Mouse (Mus musculus) liver, embryonic 14.5 days (tissue): ENCODE measurements around the gene Zg16. TPM values are rescaled to one million over a fixed set of nuclear protein-coding genes. Genes with fewer than 3 reads are reported as not detected.

ENCODE experiments used
- ATAC-seq: fragments of 200-750 bp; cut with Nextera tagmentation; 2 replicates; pipeline ENCODE4 v1.8.0; 2017; ENCODE audit warnings: moderate number of reproducible peaks, mild to moderate bottlenecking, moderate library complexity; ENCODE audit not compliant: insufficient read depth
- DNase-seq, 3 experiments: peaks; one replicate each; pipeline ENCODE4 v3.0.0-alpha.2; 2012 to 2013; ENCODE audit warnings: low read depth in 3 of 3, low spot score in 3 of 3
- H3K27ac ChIP-seq: fragments of 300-500 bp; sonication (generic); 2 replicates; pipeline ENCODE4 v1.5.1; 2014; ENCODE audit warnings: moderate library complexity, mild to moderate bottlenecking, control low read depth, inconsistent platforms
- H3K27me3 ChIP-seq: fragments of 300-500 bp; sonication (generic); 2 replicates; pipeline ENCODE4 v1.6.1; 2014; ENCODE audit warnings: mild to moderate bottlenecking, low read length, moderate library complexity; ENCODE audit not compliant: control insufficient read depth, insufficient read depth
- H3K36me3 ChIP-seq: fragments of 300-500 bp; sonication (generic); replicated peaks from 2 replicates; pipeline ENCODE4 v1.6.1; 2014; ENCODE audit warnings: low read depth; ENCODE audit not compliant: control insufficient read depth, insufficient read depth
- H3K4me1 ChIP-seq, 2 experiments: fragments of 200-500 bp in 1 of 2; fragments of 300-500 bp in 1 of 2; sonication (generic) in 1 of 2; replicated peaks; 2 replicates each; pipeline ENCODE4 v1.6.1; 2012 to 2014; ENCODE audit warnings: antibody characterized with exemption in 1 of 2, inconsistent platforms in 1 of 2, low read length in 1 of 2; ENCODE audit not compliant: control insufficient read depth in 2 of 2, insufficient read depth in 2 of 2
- H3K4me2 ChIP-seq: fragments of 300-500 bp; sonication (generic); 2 replicates; pipeline ENCODE4 v1.6.1; 2014; ENCODE audit warnings: low read depth, mild to moderate bottlenecking, control low read depth, moderate library complexity
- H3K4me3 ChIP-seq, 2 experiments: fragments of 200-500 bp in 1 of 2; fragments of 300-500 bp in 1 of 2; sonication (generic) in 1 of 2; 2 replicates each; pipeline ENCODE4 v1.5.1; 2012 to 2014; ENCODE audit warnings: low read depth in 2 of 2, low read length in 2 of 2, mild to moderate bottlenecking in 2 of 2, control low read depth in 1 of 2, inconsistent platforms in 1 of 2, moderate library complexity in 1 of 2; ENCODE audit not compliant: insufficient read depth in 1 of 2
- H3K9ac ChIP-seq: fragments of 300-500 bp; sonication (generic); replicated peaks from 2 replicates; pipeline ENCODE4 v1.6.1; 2014; ENCODE audit warnings: mild to moderate bottlenecking, control low read depth, moderate library complexity
- H3K9me3 ChIP-seq: fragments of 300-500 bp; sonication (generic); 2 replicates; pipeline ENCODE4 v1.6.1; 2016; ENCODE audit warnings: low read length, mixed read lengths; ENCODE audit not compliant: control insufficient read depth
- CTCF ChIP-seq: IDR thresholded peaks from 2 replicates; pipeline ENCODE4 v1.5.1; 2016; ENCODE audit warnings: antibody characterized with exemption, low read depth, control low read depth
- EP300 ChIP-seq: IDR thresholded peaks from 2 replicates; pipeline ENCODE4 v1.6.1; 2016; ENCODE audit warnings: antibody characterized with exemption, low read depth
- WGBS: fragments of 180-500 bp; shearing (Covaris S2); extraction: QIAGEN DNeasy Blood & Tissue Kit; methylation state at CpG from one replicate; pipeline ENCODE4 v1.1.7; 2014; ENCODE audit not compliant: insufficient replicate concordance; 5-methylcytosine and 5-hydroxymethylcytosine counted together
- polyA plus RNA-seq, 2 experiments: library from polyadenylated mRNA; depleted of rRNA in 1 of 2; stranded (reverse) in 1 of 2; unstranded in 1 of 2; fragments of >200 nt; fragmentation: Nextera tagmentation in 1 of 2; extraction: Ambion mirVana in 1 of 2; gene quantifications; 2 replicates each; pipeline versions ENCODE4 v1.2.1 to v1.2.3; 2012 to 2014

Zg16 gene
- polyA plus RNA-seq, 2 experiments, result 0.08 TPM; not detected in 1

DNA sequence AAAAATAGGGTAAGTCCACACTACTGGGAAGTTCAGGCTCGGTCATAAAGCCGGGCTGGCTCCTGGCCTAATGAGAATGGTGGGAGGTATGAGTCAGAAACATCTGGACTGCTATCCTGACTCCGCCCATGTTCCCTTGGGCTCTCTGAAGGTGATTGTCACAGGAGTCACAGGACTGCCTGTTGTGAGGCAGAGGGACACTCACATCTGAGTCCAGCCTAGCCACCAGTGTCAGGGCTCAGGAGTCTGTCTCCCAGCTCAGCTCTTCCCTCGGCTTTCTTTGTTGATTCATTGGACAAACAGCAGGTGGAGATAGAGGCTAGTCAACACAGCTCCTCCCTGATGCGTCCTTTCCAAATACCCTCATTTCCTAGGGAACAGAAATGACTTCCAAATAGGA lies 30.8 kb upstream of the Zg16 start:
- peaks cover 3 to 26% of the 10 kb centered on the region in 2 experiments; a peak in 3 of 4 replicates for H3K4me1 ChIP-seq
- no peak overlapping the region for H3K9ac ChIP-seq
- no peaks in the 10 kb centered on the region; the same call in 1 of the 2 replicates for H3K36me3 ChIP-seq
- no peak overlapping the region for H3K4me2 ChIP-seq
- ATAC-seq (no peak), DNase-seq (no peak)
- TF ChIP-seq EP300 (no peak), CTCF (peak; percentile 50)
- 69% methylated on average over 5 of the region's 5 CpGs for WGBS
- no peaks in the 10 kb centered on the region for H3K27me3 ChIP-seq
- no peak overlapping the region for H3K4me3 ChIP-seq
- H3K9me3 ChIP-seq, result no peaks in the 10 kb centered on the region
- H3K27ac ChIP-seq, result no peak overlapping the region

DNA sequence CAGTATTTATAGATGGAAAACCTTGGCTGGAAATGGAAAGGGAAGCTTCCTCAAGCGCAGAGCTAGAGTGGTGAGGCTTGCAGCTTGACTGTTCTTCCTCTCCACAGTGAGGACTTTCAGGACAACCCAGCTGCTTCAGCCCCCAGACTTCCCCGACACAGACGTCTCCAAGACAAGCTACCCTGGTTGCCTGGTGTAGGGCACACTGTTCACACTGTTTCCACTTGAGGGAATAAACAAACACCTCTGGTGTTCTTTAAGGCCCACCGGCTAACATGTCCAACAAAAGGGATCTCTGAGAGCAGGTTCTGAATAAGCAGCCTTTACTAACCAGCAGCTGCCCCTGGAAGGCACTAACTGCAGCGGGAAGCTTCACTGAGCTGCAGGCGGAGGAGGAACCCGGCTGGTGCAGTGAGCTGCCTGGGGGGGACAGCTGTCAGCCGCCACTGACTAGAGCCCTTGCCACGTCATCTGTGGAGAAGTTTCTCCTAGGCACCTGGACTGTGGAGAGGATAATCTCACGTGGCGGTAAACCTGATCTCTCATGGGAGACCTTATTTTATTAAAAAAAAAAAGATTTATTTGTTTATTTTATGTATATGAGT lies 29.3 kb upstream of the Zg16 start:
- Histone ChIP-seq H3K9ac (no peak overlapping the region), H3K27ac (no peak overlapping the region), H3K36me3 (no peaks in the 10 kb centered on the region; the same call in 1 of the 2 replicates), H3K4me3 (no peak overlapping the region), H3K27me3 (no peaks in the 10 kb centered on the region), H3K4me1 (peaks cover 3 to 28% of the 10 kb centered on the region in 2 experiments; a peak in 3 of 4 replicates), H3K9me3 (no peaks in the 10 kb centered on the region), H3K4me2 (no peak overlapping the region)
- DNase-seq (no peak), ATAC-seq (no peak)
- no peak for TF ChIP-seq EP300
- no peak for TF ChIP-seq CTCF
- WGBS, result 65% methylated on average over 11 of the region's 11 CpGs

DNA sequence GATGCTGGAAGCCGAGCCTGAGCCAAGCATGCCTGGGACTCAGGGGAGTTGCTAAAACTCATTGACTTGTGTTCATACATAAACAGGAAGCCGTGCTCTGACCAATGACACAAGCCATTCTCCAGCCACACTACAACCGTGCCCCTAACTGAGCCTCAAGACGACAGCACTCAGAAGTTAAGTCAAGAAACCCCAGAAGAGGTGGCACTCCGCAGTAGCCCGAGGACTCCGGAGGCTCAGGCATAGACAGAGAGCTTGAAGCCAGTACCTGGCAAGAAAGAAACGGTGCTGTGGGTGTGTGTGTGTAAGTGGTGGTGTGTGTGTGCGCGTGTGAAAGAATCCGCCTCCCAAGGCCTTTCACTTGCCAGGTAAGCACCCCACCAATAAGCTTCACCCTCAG lies 27.8 kb upstream of the Zg16 start:
- no peak for ATAC-seq
- Histone ChIP-seq H3K36me3 (no peaks in the 10 kb centered on the region; the same call in 1 of the 2 replicates), H3K4me3 (no peak overlapping the region), H3K4me2 (no peak overlapping the region), H3K9ac (no peak overlapping the region), H3K9me3 (no peaks in the 10 kb centered on the region), H3K4me1 (peaks cover 3 to 28% of the 10 kb centered on the region in 2 experiments; a peak in 3 of 4 replicates), H3K27me3 (no peaks in the 10 kb centered on the region), H3K27ac (no peak overlapping the region)
- no peak for TF ChIP-seq CTCF
- 62% methylated on average over 11 of the region's 11 CpGs for WGBS
- DNase-seq, result no peak

DNA sequence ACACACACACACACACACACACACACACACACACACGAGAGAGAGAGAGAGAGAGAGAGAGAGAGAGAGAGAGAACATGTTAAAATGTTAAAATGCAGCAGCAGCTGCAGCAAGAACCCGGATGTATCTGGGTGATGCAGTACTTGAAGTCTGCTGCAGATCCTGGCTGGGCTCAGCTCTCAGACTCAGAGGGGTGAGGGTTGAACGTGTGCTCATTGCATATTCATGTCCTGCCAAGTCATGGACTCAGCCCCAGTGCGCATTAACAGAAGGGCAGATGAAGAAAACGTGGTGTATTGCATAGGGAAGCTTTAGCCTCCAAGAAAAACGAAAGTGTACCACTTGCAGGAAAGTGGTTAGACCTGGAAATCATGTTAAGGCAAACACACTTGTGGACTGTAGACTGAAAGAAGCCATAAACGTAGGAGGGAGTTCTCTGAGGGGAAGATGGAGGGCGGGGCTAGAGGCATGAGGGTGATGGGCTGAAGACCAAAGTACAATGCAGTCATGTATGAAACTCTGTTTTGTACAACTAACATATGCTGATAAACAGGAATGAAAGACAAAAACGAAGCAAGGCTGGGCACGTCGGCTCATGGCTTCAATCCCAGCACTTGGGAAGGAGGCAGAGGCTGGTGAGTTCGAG lies 26.6 kb upstream of the Zg16 start:
- no peak overlapping the region for H3K27ac ChIP-seq
- H3K4me1 ChIP-seq, result peaks cover 3 to 16% of the 10 kb centered on the region in 2 experiments; a peak in 3 of 4 replicates
- H3K36me3 ChIP-seq, result no peaks in the 10 kb centered on the region; the same call in 1 of the 2 replicates
- H3K4me3 ChIP-seq, result no peak overlapping the region
- H3K9ac ChIP-seq, result no peak overlapping the region
- no peaks in the 10 kb centered on the region for H3K27me3 ChIP-seq
- 41% methylated on average over 12 of the region's 12 CpGs for WGBS
- DNase-seq (no peak), ATAC-seq (no peak)
- no peak overlapping the region for H3K4me2 ChIP-seq
- H3K9me3 ChIP-seq, result no peaks in the 10 kb centered on the region
- no peak for TF ChIP-seq EP300
- TF ChIP-seq CTCF, result no peak

- H3K4me3 ChIP-seq, result no peak overlapping the region
- DNase-seq (no peak), ATAC-seq (no peak)
- no peak for TF ChIP-seq CTCF
- no peak for TF ChIP-seq EP300
- no peak overlapping the region for H3K9ac ChIP-seq
- H3K36me3 ChIP-seq, result no peaks in the 10 kb centered on the region; the same call in 1 of the 2 replicates
- 33% methylated on average over 9 of the region's 9 CpGs for WGBS
- no peak overlapping the region for H3K27ac ChIP-seq
- no peaks in the 10 kb centered on the region for H3K27me3 ChIP-seq
- H3K4me1 ChIP-seq, result peaks cover 3 to 15% of the 10 kb centered on the region in 2 experiments; a peak in 3 of 4 replicates
- no peaks in the 10 kb centered on the region for H3K9me3 ChIP-seq
- H3K4me2 ChIP-seq, result no peak overlapping the region
Observed at GRCm38 (mm10) chr7:127112921-127113597, 25.9 kb upstream of the Zg16 start.
